Mouse (Mus musculus) hindbrain, embryonic 11.5 days (tissue): ENCODE data around the gene Syp. TPM values are rescaled to one million over a fixed set of nuclear protein-coding genes. Genes with fewer than 3 reads are reported as not detected.

Source experiments
- ATAC-seq: fragments of 200-750 bp; cut with Nextera tagmentation; 2 replicates; pipeline ENCODE4 v1.8.0; 2017; ENCODE audit warnings: mild to moderate bottlenecking, moderate TSS enrichment, moderate library complexity; ENCODE audit not compliant: low FRiP score
- DNase-seq: peaks from one replicate; pipeline ENCODE4 v3.0.0-alpha.2; 2015; ENCODE audit warnings: low spot score
- H3K27ac ChIP-seq: fragments of 300-500 bp; sonication (generic); 2 replicates; pipeline ENCODE4 v1.5.1; 2014; ENCODE audit warnings: mild to moderate bottlenecking, low read depth, low read length
- H3K27me3 ChIP-seq: fragments of 300-500 bp; sonication (generic); 2 replicates; pipeline ENCODE4 v1.6.1; 2014; ENCODE audit warnings: mild to moderate bottlenecking, low read length, moderate library complexity, mixed read lengths; ENCODE audit not compliant: control insufficient read depth, insufficient read depth
- H3K36me3 ChIP-seq: fragments of 300-500 bp; sonication (generic); 2 replicates; pipeline ENCODE4 v1.6.1; 2014; ENCODE audit warnings: mild to moderate bottlenecking, low read length, moderate library complexity, mixed read lengths; ENCODE audit not compliant: control insufficient read depth, insufficient read depth
- H3K4me1 ChIP-seq: fragments of 300-500 bp; sonication (generic); replicated peaks from 2 replicates; pipeline ENCODE4 v1.6.1; 2014; ENCODE audit warnings: low read length, mixed read lengths; ENCODE audit not compliant: control insufficient read depth, insufficient read depth
- H3K4me2 ChIP-seq: fragments of 300-500 bp; sonication (generic); replicated peaks from 2 replicates; pipeline ENCODE4 v1.6.1; 2014; ENCODE audit warnings: mild to moderate bottlenecking, low read depth, low read length
- H3K4me3 ChIP-seq: fragments of 300-500 bp; sonication (generic); 2 replicates; pipeline ENCODE4 v1.5.1; 2014; ENCODE audit warnings: low read depth, low read length
- H3K9ac ChIP-seq: fragments of 300-500 bp; sonication (generic); 2 replicates; pipeline ENCODE4 v1.6.1; 2014; ENCODE audit warnings: low read depth, low read length
- H3K9me3 ChIP-seq: fragments of 300-500 bp; sonication (generic); 2 replicates; pipeline ENCODE4 v1.6.1; 2016; ENCODE audit warnings: low read length; ENCODE audit not compliant: control insufficient read depth
- WGBS: fragments of 180-500 bp; shearing (Covaris S2); extraction: QIAGEN DNeasy Blood & Tissue Kit; methylation state at CpG from one replicate; pipeline ENCODE4 v1.1.7; 2014; 5-methylcytosine and 5-hydroxymethylcytosine counted together
- polyA plus RNA-seq: library from polyadenylated mRNA; unstranded; fragments of >200 nt; fragmentation: Nextera tagmentation; extraction: Ambion mirVana; gene quantifications from 2 replicates; pipeline ENCODE4 v1.2.1, GENCODE M21; 2014

Syp gene
- polyA plus RNA-seq, 1 experiment from 2014 or later, result 13.9 TPM

DNA sequence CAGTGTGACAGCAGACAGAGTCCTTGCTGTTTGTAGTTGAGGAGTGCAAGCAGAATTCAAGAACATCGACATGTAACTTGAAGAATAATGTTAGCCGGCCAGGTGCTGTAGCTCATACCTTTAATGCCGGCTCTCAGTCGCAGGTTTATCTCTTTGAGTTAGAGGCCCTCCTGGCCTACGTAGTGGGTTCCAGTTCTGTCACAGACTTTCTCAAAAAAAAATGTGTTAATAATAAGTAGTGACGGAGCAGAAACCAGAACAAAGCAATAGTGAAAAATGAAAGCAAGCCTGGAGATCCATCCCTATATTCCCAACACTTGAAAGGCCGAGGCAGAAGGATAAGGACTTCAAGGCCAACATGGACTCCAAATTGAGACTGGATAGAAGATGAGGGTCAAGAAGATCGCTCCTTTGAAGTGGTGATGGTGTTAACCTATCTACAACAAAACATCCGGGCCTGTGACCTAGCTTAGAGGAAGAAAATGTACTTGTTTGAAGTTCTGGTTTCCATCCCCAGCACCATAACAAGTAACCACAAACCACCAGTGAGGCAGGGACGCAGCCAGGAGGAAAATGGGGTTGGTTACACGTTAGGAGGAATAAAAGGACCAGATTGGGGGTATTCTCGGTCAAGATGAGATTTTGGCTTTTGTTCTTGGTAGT, 20.3 kb upstream of the Syp start:
- no peaks in the 10 kb centered on the region for H3K27me3 ChIP-seq
- H3K9ac ChIP-seq, result no peak overlapping the region
- no peak for ATAC-seq
- no peaks in the 10 kb centered on the region for H3K4me1 ChIP-seq
- no peaks in the 10 kb centered on the region for H3K36me3 ChIP-seq
- DNase-seq, result no peak
- H3K9me3 ChIP-seq, result no peaks in the 10 kb centered on the region
- 85% methylated on average over 12 of the region's 12 CpGs for WGBS
- H3K27ac ChIP-seq, result no peak overlapping the region
- H3K4me2 ChIP-seq, result no peak overlapping the region
- no peak overlapping the region for H3K4me3 ChIP-seq

DNA sequence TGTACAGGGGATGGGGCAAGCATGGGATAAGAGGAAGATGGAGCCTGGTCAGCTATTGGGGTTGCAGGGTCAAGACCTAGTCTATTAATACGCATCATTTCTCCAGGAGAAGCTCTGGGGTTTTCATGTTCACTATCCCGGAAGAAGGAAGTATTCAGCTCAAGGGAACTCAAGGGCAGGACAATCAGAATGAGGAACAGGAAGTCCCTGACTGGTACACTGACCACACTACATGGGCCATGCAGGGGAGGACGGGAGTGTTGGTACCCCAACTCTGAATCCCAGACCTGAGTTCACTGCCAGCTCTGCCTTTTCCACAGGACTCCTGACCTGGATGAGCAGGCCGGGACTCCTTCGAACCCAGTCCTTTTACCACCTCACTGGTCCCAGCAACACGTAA, 5.7 kb upstream of the Syp start:
- Histone ChIP-seq H3K9ac (no peak overlapping the region), H3K4me1 (no peaks in the 10 kb centered on the region), H3K4me2 (no peak overlapping the region), H3K27me3 (no peaks in the 10 kb centered on the region), H3K9me3 (no peaks in the 10 kb centered on the region), H3K4me3 (no peak overlapping the region), H3K27ac (no peak overlapping the region), H3K36me3 (no peaks in the 10 kb centered on the region)
- DNase-seq (no peak), ATAC-seq (no peak)
- WGBS, result 92% methylated on average over 6 of the region's 6 CpGs

- H3K27ac ChIP-seq, result no peak overlapping the region
- no peak overlapping the region for H3K4me2 ChIP-seq
- 71% methylated on average over 3 of the region's 3 CpGs for WGBS
- ATAC-seq (no peak), DNase-seq (no peak)
- no peak overlapping the region for H3K4me3 ChIP-seq
- no peaks in the 10 kb centered on the region for H3K36me3 ChIP-seq
- no peaks in the 10 kb centered on the region for H3K4me1 ChIP-seq
- no peaks in the 10 kb centered on the region for H3K27me3 ChIP-seq
- H3K9ac ChIP-seq, result no peak overlapping the region
- H3K9me3 ChIP-seq, result no peaks in the 10 kb centered on the region
These were observed 3.2 kb upstream of the Syp start for GRCm38 (mm10) chrX:7635101-7635500.

GRCm38 (mm10) chrX:7639536-7640325, 1.5 kb downstream of the Syp start:
- H3K27me3 ChIP-seq, result no peaks in the 10 kb centered on the region
- ATAC-seq (peak; percentile 25; the same call in 1 of the 2 replicates), DNase-seq (no peak)
- no peak overlapping the region for H3K27ac ChIP-seq
- no peaks in the 10 kb centered on the region for H3K4me1 ChIP-seq
- no peaks in the 10 kb centered on the region for H3K9me3 ChIP-seq
- 23% methylated on average over 13 of the region's 13 CpGs for WGBS
- H3K36me3 ChIP-seq, result no peaks in the 10 kb centered on the region
- peak overlapping the region; percentile 45 for H3K4me2 ChIP-seq
- 0 out of 2 replicates have a peak overlapping the region, but pooled peaks have one; percentile 7 for H3K9ac ChIP-seq
- H3K4me3 ChIP-seq, result peak overlapping the region; percentile 51

DNA sequence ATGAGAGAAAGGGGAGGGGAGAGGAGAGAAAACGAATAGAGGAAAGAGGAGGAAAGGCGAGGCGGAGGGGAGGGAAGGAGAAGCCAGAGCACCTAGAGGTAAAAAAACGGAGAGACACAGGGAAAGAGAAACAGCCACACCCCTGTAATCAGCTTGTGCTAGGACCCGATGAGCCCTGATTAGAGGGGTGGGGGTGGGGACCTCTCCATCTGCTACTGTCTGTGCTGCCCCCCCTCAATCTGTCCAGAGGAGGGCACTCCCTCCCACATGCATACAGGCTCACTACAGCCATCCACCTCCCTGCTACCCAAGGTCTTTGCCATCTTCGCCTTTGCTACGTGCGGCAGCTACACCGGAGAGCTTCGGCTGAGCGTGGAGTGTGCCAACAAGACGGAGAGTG, 2.5 kb downstream of the Syp start:
- Histone ChIP-seq H3K4me1 (no peaks in the 10 kb centered on the region), H3K9me3 (no peaks in the 10 kb centered on the region), H3K27me3 (no peaks in the 10 kb centered on the region), H3K9ac (no peak overlapping the region), H3K36me3 (no peaks in the 10 kb centered on the region), H3K4me2 (no peak overlapping the region), H3K27ac (no peak overlapping the region), H3K4me3 (no peak overlapping the region)
- no peak for DNase-seq
- no peak for ATAC-seq
- WGBS, result 36% methylated on average over 11 of the region's 12 CpGs

DNA sequence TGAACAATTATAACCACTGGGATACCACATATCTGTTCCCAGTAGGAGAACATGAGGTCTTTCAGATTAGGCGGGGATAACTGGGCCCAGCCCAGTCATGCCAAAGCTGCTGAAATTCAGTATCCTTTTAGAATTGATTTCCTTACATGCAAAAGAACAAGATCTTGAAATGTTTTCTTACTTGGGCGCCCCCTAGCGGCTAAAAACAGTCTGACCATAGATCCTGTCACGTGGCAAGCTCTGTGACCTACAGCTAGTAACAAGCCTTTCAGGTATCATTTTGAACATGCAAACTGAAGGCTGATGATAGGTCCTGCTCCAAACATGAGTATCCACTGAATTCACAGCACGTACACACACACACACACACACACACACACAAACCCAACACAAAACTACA, 7.1 kb downstream of the Syp start:
- no peaks in the 10 kb centered on the region for H3K9me3 ChIP-seq
- no peak overlapping the region for H3K9ac ChIP-seq
- no peak overlapping the region for H3K4me3 ChIP-seq
- no peaks in the 10 kb centered on the region for H3K27me3 ChIP-seq
- H3K4me2 ChIP-seq, result no peak overlapping the region
- DNase-seq, result peak; percentile 80
- ATAC-seq, result no peak
- H3K36me3 ChIP-seq, result no peaks in the 10 kb centered on the region
- no peak overlapping the region for H3K27ac ChIP-seq
- WGBS, result 16% methylated on average over 5 of the region's 5 CpGs
- H3K4me1 ChIP-seq, result no peaks in the 10 kb centered on the region

DNA sequence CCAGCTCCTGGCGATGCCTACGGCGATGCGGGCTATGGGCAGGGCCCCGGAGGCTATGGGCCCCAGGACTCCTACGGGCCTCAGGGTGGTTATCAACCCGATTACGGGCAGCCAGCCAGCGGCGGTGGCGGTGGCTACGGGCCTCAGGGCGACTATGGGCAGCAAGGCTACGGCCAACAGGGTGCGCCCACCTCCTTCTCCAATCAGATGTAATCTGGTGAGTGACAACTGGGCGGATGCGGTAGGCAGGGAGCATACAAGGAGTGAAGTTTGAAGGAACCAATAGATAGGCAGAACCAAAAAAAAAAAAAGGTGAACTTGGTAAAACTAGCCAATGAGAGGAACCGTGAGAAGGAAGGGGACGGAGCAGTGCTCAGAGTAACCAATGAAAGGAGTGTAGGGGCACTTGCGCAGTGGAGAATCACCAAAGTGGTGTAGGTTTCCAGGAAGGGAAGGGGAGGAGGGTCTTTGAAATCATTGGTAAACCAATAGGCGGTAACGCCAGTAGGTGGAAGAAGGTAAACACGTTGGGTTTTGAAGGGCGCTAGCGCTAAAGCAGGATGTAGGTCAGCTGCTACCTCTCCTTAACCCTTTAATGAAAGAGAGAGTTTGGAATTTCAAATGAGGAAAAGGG, 10.5 kb downstream of the Syp start:
- 15% methylated on average over 25 of the region's 25 CpGs for WGBS
- no peaks in the 10 kb centered on the region for H3K36me3 ChIP-seq
- no peaks in the 10 kb centered on the region for H3K27me3 ChIP-seq
- no peaks in the 10 kb centered on the region for H3K4me1 ChIP-seq
- no peaks in the 10 kb centered on the region for H3K9me3 ChIP-seq
- H3K9ac ChIP-seq, result peak overlapping the region; percentile 49
- ATAC-seq (peak; percentile 97), DNase-seq (peak; percentile 69)
- H3K4me3 ChIP-seq, result peak overlapping the region; percentile 34
- H3K27ac ChIP-seq, result 0 out of 2 replicates have a peak overlapping the region, but pooled peaks have one; percentile 33
- peak overlapping the region; percentile 37 for H3K4me2 ChIP-seq

- 21% methylated on average over 26 of the region's 26 CpGs for WGBS
- Histone ChIP-seq H3K27me3 (no peaks in the 10 kb centered on the region), H3K36me3 (no peaks in the 10 kb centered on the region), H3K9ac (0 out of 2 replicates have a peak within 1 kb of the TSS, but pooled peaks have one; percentile 11), H3K4me2 (peak within 1 kb of the TSS; percentile 33), H3K4me3 (peak within 1 kb of the TSS; percentile 27), H3K9me3 (no peaks in the 10 kb centered on the region), H3K27ac (no peak within 1 kb of the TSS), H3K4me1 (no peaks in the 10 kb centered on the region)
- ATAC-seq, result no peak
- DNase-seq, result no peak
These were observed 19.0 kb downstream of the Syp start, which contains the start of gene Prickle3 for GRCm38 (mm10) chrX:7657221-7657639. Gene Prickle3 (plus strand): TSS chrX:7657260.
